Mouse (Mus musculus) cerebellum, adult 2 months (tissue): Measurements from ENCODE around the gene Arpc5.

Experiments
- CTCF ChIP-seq: fragments of 200-500 bp; IDR thresholded peaks from 2 replicates; pipeline ENCODE4 v1.5.1; 2011; ENCODE audit warnings: low read depth, mild to moderate bottlenecking, control low read depth, low read length, moderate library complexity, borderline replicate concordance; ENCODE audit not compliant: insufficient read depth
- POLR2A ChIP-seq: fragments of 200-500 bp; IDR thresholded peaks from 2 replicates; pipeline ENCODE4 v1.6.1; 2011; ENCODE audit warnings: low read length, control low read depth, borderline replicate concordance; ENCODE audit not compliant: insufficient read depth

DNA sequence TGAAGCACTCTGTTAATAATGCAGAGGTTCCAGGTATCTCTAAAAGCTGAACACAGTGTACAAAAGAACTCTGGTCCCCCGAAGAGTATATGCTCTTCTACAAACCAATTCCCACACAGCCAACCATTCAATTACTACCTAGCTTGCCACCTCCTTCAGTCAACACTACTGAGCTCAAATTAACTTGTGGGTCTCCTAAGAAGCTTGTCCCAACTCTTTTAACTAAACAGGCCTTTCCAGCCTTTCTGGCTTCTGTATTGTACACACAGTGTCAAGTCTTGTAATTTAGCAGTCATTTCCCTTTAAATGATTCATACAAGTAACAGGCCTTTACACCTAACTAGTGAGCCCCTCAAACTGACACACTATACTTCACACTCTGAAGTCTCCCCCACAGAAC lies 49.0 kb upstream of the Arpc5 start:
- TF ChIP-seq CTCF (no peak), POLR2A (no peak)
